Mouse (Mus musculus) MEL (cell line): ENCODE measurements around the gene Cep68. TPM values are rescaled to one million over a fixed set of nuclear protein-coding genes. Genes with fewer than 3 reads are reported as not detected.
A peak's percentile ranks its signal among the peaks of the same experiment; 100 is the strongest.

ENCODE experiments used
- DNase-seq: peaks from one replicate; pipeline ENCODE4 v3.0.0; 2011; ENCODE audit warnings: low read depth, low spot score
- H3K27ac ChIP-seq: 2 replicates; pipeline ENCODE4 v1.5.1; 2012; ENCODE audit warnings: low read depth, mild to moderate bottlenecking, control low read depth, low read length, moderate library complexity; ENCODE audit not compliant: control insufficient read depth
- H3K27me3 ChIP-seq, 2 experiments: fragments of 150-350 bp in 1 of 2; sonication (generic) in 1 of 2; 2 replicates each; pipeline ENCODE4 v1.6.1; 2012; ENCODE audit warnings: low read length in 2 of 2, mild to moderate bottlenecking in 2 of 2, improper control_type of control experiment in 1 of 2, moderate library complexity in 1 of 2; ENCODE audit not compliant: insufficient read depth in 2 of 2, control insufficient read depth in 1 of 2
- H3K36me3 ChIP-seq, 2 experiments: 2 replicates each; pipeline ENCODE4 v1.6.1; 2012 to 2014; ENCODE audit warnings: low read length in 2 of 2, improper control_type of control experiment in 1 of 2, inconsistent platforms in 1 of 2, mild to moderate bottlenecking in 1 of 2; ENCODE audit not compliant: insufficient read depth in 2 of 2, control insufficient read depth in 1 of 2
- H3K4me1 ChIP-seq, 2 experiments: fragments of 150-350 bp in 1 of 2; sonication (generic) in 1 of 2; 2 replicates each; pipeline ENCODE4 v1.6.1; 2012; ENCODE audit warnings: low read length in 2 of 2, improper control_type of control experiment in 1 of 2, mild to moderate bottlenecking in 1 of 2; ENCODE audit not compliant: insufficient read depth in 2 of 2, control insufficient read depth in 1 of 2
- H3K4me3 ChIP-seq, 2 experiments: fragments of 150-350 bp in 1 of 2; sonication (generic) in 1 of 2; 2 replicates each; pipeline ENCODE4 v1.5.1; 2012; ENCODE audit warnings: low read depth in 2 of 2, low read length in 2 of 2, mild to moderate bottlenecking in 2 of 2, moderate library complexity in 2 of 2, control low read depth in 1 of 2, improper control_type of control experiment in 1 of 2; ENCODE audit not compliant: control insufficient read depth in 1 of 2, insufficient read depth in 1 of 2
- H3K79me2 ChIP-seq: 2 replicates; pipeline ENCODE4 v1.6.1; 2012; ENCODE audit warnings: mild to moderate bottlenecking, low read length, moderate library complexity; ENCODE audit not compliant: control insufficient read depth, poor library complexity, insufficient read depth
- H3K9ac ChIP-seq: 2 replicates; pipeline ENCODE4 v1.6.1; 2012; ENCODE audit warnings: low read depth, mild to moderate bottlenecking, control low read depth, low read length, moderate library complexity; ENCODE audit not compliant: control insufficient read depth, poor library complexity, severe bottlenecking
- H3K9me3 ChIP-seq: fragments of 150-350 bp; sonication (generic); replicated peaks from 2 replicates; pipeline ENCODE4 v1.6.1; 2012; ENCODE audit warnings: mild to moderate bottlenecking, low read length, improper control_type of control experiment, moderate library complexity; ENCODE audit not compliant: insufficient read depth
- CHD1 ChIP-seq: IDR thresholded peaks from 2 replicates; pipeline ENCODE4 v1.6.1; 2012; ENCODE audit warnings: low read depth, mild to moderate bottlenecking, inconsistent platforms, low read length, improper control_type of control experiment
- CHD2 ChIP-seq: IDR thresholded peaks from 2 replicates; pipeline ENCODE4 v1.6.1; 2011; ENCODE audit warnings: low read length, improper control_type of control experiment
- E2F4 ChIP-seq: IDR thresholded peaks from 2 replicates; pipeline ENCODE4 v1.6.1; 2011; ENCODE audit warnings: low read depth, low read length, improper control_type of control experiment, borderline replicate concordance
- ELF1 ChIP-seq: IDR thresholded peaks from 2 replicates; pipeline ENCODE4 v1.6.1; 2014; ENCODE audit warnings: low read depth, mild to moderate bottlenecking, inconsistent platforms, low read length, improper control_type of control experiment, moderate library complexity
- EP300 ChIP-seq, 2 experiments: IDR thresholded peaks; 2 replicates each; pipeline ENCODE4 v1.6.1; 2011; ENCODE audit warnings: improper control_type of control experiment in 2 of 2, low read length in 2 of 2, low read depth in 1 of 2, mild to moderate bottlenecking in 1 of 2
- ETS1 ChIP-seq: IDR thresholded peaks from 2 replicates; pipeline ENCODE4 v1.6.1; 2012; ENCODE audit warnings: low read depth, mild to moderate bottlenecking, inconsistent platforms, low read length, improper control_type of control experiment, moderate library complexity
- GATA1 ChIP-seq: IDR thresholded peaks from 2 replicates; pipeline ENCODE4 v1.6.1; 2011; ENCODE audit warnings: low read depth, low read length, improper control_type of control experiment
- HCFC1 ChIP-seq: IDR thresholded peaks from 2 replicates; pipeline ENCODE4 v1.6.1; 2012; ENCODE audit warnings: low read depth, mild to moderate bottlenecking, inconsistent platforms, low read length, improper control_type of control experiment, moderate library complexity
- JUND ChIP-seq: IDR thresholded peaks from 2 replicates; pipeline ENCODE4 v1.6.1; 2011; ENCODE audit warnings: low read depth, mild to moderate bottlenecking, improper control_type of control experiment, low read length
- KAT2A ChIP-seq: conservative IDR thresholded peaks from 2 replicates; pipeline ENCODE4 v1.6.1; 2012; ENCODE audit warnings: low read depth, low read length, improper control_type of control experiment, inconsistent platforms
- MAFK ChIP-seq: IDR thresholded peaks from 2 replicates; pipeline ENCODE4 v1.6.1; 2011; ENCODE audit warnings: low read depth, mild to moderate bottlenecking, low read length, improper control_type of control experiment, borderline replicate concordance
- MAX ChIP-seq: IDR thresholded peaks from 2 replicates; pipeline ENCODE4 v1.6.1; 2011; ENCODE audit warnings: low read length, improper control_type of control experiment
- MXI1 ChIP-seq: IDR thresholded peaks from 2 replicates; pipeline ENCODE4 v1.6.1; 2011; ENCODE audit warnings: mild to moderate bottlenecking, low read depth, low read length, improper control_type of control experiment
- MYB ChIP-seq: IDR thresholded peaks from 2 replicates; pipeline ENCODE4 v1.6.1; 2011; ENCODE audit warnings: mild to moderate bottlenecking, low read depth, low read length, improper control_type of control experiment
- MYC ChIP-seq: IDR thresholded peaks from 2 replicates; pipeline ENCODE4 v1.6.1; 2011; ENCODE audit warnings: low read depth, mild to moderate bottlenecking, low read length, improper control_type of control experiment, moderate library complexity
- NELFE ChIP-seq: IDR thresholded peaks from 2 replicates; pipeline ENCODE4 v1.6.1; 2011; ENCODE audit warnings: low read depth, low read length, improper control_type of control experiment
- POLR2AphosphoS2 ChIP-seq: IDR thresholded peaks from 2 replicates; pipeline ENCODE4 v1.6.1; 2011; ENCODE audit warnings: low read length, improper control_type of control experiment
- POLR2AphosphoS5 ChIP-seq: IDR thresholded peaks from 2 replicates; pipeline ENCODE4 v1.6.1; 2012; ENCODE audit warnings: low read depth, borderline replicate concordance, mild to moderate bottlenecking, inconsistent platforms, low read length, moderate library complexity, mixed read lengths
- SIN3A ChIP-seq: IDR thresholded peaks from 2 replicates; pipeline ENCODE4 v1.6.1; 2012; ENCODE audit warnings: low read length, improper control_type of control experiment, inconsistent platforms
- TAL1 ChIP-seq: IDR thresholded peaks from 2 replicates; pipeline ENCODE4 v1.6.1; 2012; ENCODE audit warnings: mild to moderate bottlenecking, inconsistent platforms, low read length, moderate library complexity, mixed read lengths
- TBP ChIP-seq: IDR thresholded peaks from 2 replicates; pipeline ENCODE4 v1.8.0; 2011; ENCODE audit warnings: low read depth, low read length, improper control_type of control experiment
- UBTF ChIP-seq: IDR thresholded peaks from 2 replicates; pipeline ENCODE4 v1.6.1; 2012; ENCODE audit warnings: low read depth, mild to moderate bottlenecking, inconsistent platforms, low read length, improper control_type of control experiment, moderate library complexity, borderline replicate concordance; ENCODE audit not compliant: insufficient read depth
- USF1 ChIP-seq: IDR thresholded peaks from 2 replicates; pipeline ENCODE4 v1.6.1; 2014; ENCODE audit warnings: low read depth, mild to moderate bottlenecking, inconsistent platforms, low read length, improper control_type of control experiment, moderate library complexity
- USF2 ChIP-seq, 2 experiments: IDR thresholded peaks; 2 replicates each; pipeline ENCODE4 v1.6.1; 2011 to 2012; ENCODE audit warnings: improper control_type of control experiment in 2 of 2, low read length in 2 of 2, borderline replicate concordance in 1 of 2, inconsistent platforms in 1 of 2, low read depth in 1 of 2, mild to moderate bottlenecking in 1 of 2; ENCODE audit not compliant: insufficient read depth in 1 of 2
- ZC3H11A ChIP-seq: IDR thresholded peaks from 2 replicates; pipeline ENCODE4 v1.6.1; 2012; ENCODE audit warnings: low read depth, mild to moderate bottlenecking, inconsistent platforms, low read length, improper control_type of control experiment
- ZMIZ1 ChIP-seq: IDR thresholded peaks from 2 replicates; pipeline ENCODE4 v1.6.1; 2012; ENCODE audit warnings: low read depth, mild to moderate bottlenecking, inconsistent platforms, low read length, improper control_type of control experiment, moderate library complexity
- ZNF384 ChIP-seq: IDR thresholded peaks from 2 replicates; pipeline ENCODE4 v1.6.1; 2012; ENCODE audit warnings: low read depth, mild to moderate bottlenecking, inconsistent platforms, low read length, improper control_type of control experiment
- polyA plus RNA-seq, 2 experiments: library from polyadenylated mRNA; stranded (reverse) in 1 of 2; unstranded in 1 of 2; fragments of >175 nt in 1 of 2; fragments of >200 nt in 1 of 2; gene quantifications; 2 replicates each; pipeline versions ENCODE4 v1.2.1 to v1.2.4; 2012; ENCODE audit warnings: low replicate concordance in 2 of 2, low read depth in 1 of 2; ENCODE audit not compliant: insufficient read length in 2 of 2, insufficient read depth in 1 of 2, missing spikeins in 1 of 2
- total RNA-seq: library from RNA; depleted of rRNA; stranded (reverse); fragments of 300-350 nt; gene quantifications from 2 replicates; pipeline ENCODE4 v1.2.3, GENCODE M21; 2012

Cep68 gene
- total and polyA plus RNA-seq, 3 experiments: 22.2 to 24.7 TPM; not detected in 1

DNA sequence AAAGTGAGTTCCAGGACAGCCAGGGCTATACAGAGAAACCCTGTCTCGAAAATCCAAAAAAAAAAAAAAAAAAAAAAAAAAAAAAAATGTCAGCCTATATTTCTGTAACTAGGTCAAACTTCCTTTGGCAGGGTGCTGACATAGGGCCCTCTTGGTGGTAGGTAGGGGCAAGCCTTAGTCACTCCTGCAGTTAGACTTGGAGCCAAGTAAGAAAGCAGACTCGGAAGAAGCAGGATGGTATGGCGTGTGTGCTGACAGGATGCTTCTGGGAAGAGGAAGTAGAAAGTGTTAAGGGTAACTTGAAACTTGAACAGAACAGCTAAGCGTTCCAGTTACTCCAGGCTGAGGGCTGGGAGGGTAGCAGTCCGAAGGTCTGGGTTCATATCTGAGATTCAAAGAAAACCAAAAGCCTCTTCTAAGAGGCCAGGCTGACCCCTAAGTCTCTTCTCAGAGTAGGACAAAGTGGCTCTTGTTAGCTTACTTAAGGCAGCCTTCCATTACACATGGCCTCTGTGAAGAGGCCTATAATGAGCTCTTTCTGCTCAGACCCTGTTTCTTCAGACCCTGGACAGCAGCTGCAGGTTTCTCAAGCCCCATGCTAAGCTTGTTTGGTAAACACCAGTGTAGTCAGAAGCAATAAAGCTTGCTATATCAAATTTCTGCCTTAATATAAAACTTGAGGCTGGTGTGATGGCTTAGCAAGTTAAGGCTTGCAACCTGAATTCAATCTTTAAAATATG, 17.0 kb downstream of the Cep68 start:
- peak; percentile 79 for DNase-seq
- Histone ChIP-seq H3K27me3 (no peaks in the 10 kb centered on the region), H3K36me3 (peaks cover 35 to 48% of the 10 kb centered on the region in 2 experiments), H3K9ac (peak overlapping the region; percentile 10), H3K4me1 (peaks cover 21 to 30% of the 10 kb centered on the region in 2 experiments), H3K27ac (peak overlapping the region; percentile 100), H3K9me3 (no peaks in the 10 kb centered on the region), H3K4me3 (no peak overlapping the region), H3K79me2 (no peaks in the 10 kb centered on the region)
- TF ChIP-seq TAL1 (no peak), SIN3A (peak; percentile 78), UBTF (no peak), MYC (0 out of 2 replicates have a peak, but pooled peaks have one; percentile 7), E2F4 (peak; percentile 21; the same call in 1 of the 2 replicates), MXI1 (peak; percentile 80), EP300 (IDR thresholded peaks at IDR 0.05; ENCODE audit: low read depth in 1 of 2, low read length in 2 of 2) (peak; percentile 26 to 32; a peak in 3 of 4 replicates), ZNF384 (peak; percentile 80), USF1 (no peak), ETS1 (peak; percentile 29; the same call in 1 of the 2 replicates), MYB (no peak), JUND (no peak), CHD1 (0 out of 2 replicates have a peak, but pooled peaks have one; percentile 69), MAX (peak; percentile 56; the same call in 1 of the 2 replicates)

DNA sequence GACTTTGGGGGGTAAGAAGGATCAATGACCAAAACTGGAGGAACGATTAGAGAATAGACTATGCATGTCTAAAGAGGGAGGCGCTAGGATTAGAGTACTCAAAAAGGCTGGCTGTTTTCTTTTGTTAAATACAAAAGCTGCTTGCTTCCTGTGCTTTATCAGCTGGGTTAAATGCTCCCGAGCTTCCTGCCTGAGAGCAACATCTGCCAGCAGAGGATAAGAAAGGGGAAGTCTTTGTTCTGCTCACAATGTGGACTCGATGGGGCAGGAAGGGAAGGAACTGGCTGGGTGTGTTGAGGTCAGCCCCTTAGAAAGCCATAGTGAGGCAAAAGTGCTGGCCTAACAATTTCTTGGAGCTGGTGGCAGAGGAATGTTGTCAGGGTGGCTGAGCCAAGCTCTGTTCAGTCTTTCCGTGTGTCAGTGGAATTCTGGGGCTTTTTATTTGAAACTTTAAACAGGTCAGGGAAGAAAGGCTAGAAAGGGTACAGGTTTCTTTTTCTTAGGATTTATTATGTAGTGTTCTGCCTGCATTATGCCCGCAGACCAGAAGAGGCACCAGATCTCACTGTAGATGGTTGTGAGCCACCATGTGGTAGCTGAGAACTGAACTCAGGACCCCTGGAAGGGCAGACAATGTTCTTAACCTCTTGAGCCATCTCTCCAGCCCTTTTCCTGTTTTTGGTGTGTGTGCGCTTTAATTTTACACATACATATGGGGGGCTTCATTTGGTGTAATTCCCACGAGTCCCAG, 17.9 kb downstream of the Cep68 start:
- DNase-seq: peak; percentile 99
- peak overlapping the region; percentile 12 to 19; a peak in 3 of 4 replicates for H3K4me3 ChIP-seq
- H3K9ac ChIP-seq: peak overlapping the region; percentile 71
- H3K79me2 ChIP-seq: no peaks in the 10 kb centered on the region
- H3K27ac ChIP-seq: peak overlapping the region; percentile 100
- H3K9me3 ChIP-seq: no peaks in the 10 kb centered on the region
- no peaks in the 10 kb centered on the region for H3K27me3 ChIP-seq
- peaks cover 34 to 48% of the 10 kb centered on the region in 2 experiments for H3K36me3 ChIP-seq
- H3K4me1 ChIP-seq: peaks cover 21 to 30% of the 10 kb centered on the region in 2 experiments
- peak; percentile 100 for TF ChIP-seq EP300 (IDR thresholded peaks at IDR 0.05; ENCODE audit: low read depth in 1 of 2, low read length in 2 of 2)
- no peak for TF ChIP-seq NELFE
- TF ChIP-seq ZNF384: peak; percentile 48; the same call in 1 of the 2 replicates
- TF ChIP-seq GATA1: peak; percentile 100
- TF ChIP-seq POLR2AphosphoS2: 0 out of 2 replicates have a peak, but pooled peaks have one; percentile 45
- peak; percentile 83 for TF ChIP-seq ELF1
- TF ChIP-seq TAL1: peak; percentile 100
- peak; percentile 64 for TF ChIP-seq HCFC1
- no peak; the same call in 1 of the 2 replicates for TF ChIP-seq MAFK
- TF ChIP-seq KAT2A: no peak
- TF ChIP-seq ETS1: peak; percentile 100
- no peak for TF ChIP-seq POLR2AphosphoS5
- TF ChIP-seq ZMIZ1: no peak
- peak; percentile 11; the same call in 1 of the 2 replicates for TF ChIP-seq TBP
- 0 out of 4 replicates have a peak, but pooled peaks of 1 of the 2 experiments have one; percentile 41 for TF ChIP-seq USF2 (IDR thresholded peaks at IDR 0.05; ENCODE audit: borderline replicate concordance in 1 of 2, insufficient read depth in 1 of 2, low read depth in 1 of 2, low read length in 2 of 2)
- no peak for TF ChIP-seq MXI1
- peak; percentile 33; the same call in 1 of the 2 replicates for TF ChIP-seq CHD2
- TF ChIP-seq ZC3H11A: no peak
- TF ChIP-seq UBTF: no peak
